In the genomic region with DNA sequence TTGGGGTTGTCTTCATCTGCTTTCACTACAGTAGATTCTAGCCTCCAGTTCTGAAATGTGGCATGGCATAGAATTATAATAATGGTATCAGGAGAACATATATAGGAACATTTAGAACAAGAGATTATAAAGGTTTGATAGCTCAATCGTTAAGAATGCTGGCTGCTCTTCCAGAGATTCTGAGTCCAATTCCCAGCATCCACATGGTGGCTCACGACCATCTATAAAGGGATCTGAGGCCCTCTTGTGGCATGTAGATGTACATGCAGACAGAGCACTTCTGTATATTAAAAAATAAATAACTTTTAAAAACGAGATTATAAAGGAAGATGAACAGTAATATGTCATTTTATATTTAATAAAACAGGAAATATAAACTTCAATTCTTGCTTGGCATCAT, we compare ENCODE assay signal across 14 mouse cellular contexts. TPM values are rescaled to one million over a fixed set of nuclear protein-coding genes. Genes with fewer than 3 reads are reported as not detected.
DNase-seq lines count a peak whose midpoint lies in the region; ATAC-seq and TF ChIP-seq lines count a peak whose summit lies in the region.
"Had no signal": no experiment of that assay in that cellular context is flagged by ENCODE, and none has a peak within 500 bp of the region (broad histone marks: within the 10 kb centered on the region; RNA-seq: fewer than 3 reads in every experiment).

No protein-coding gene starts in this region.

- no peak overlapping the region for H3K9ac ChIP-seq in heart, adult 2 months (ENCODE audit: low read depth, low read length)
- no peak overlapping the region for H3K9ac ChIP-seq in lung, embryonic 14.5 days

- no peaks in the 10 kb centered on the region for H3K27me3 ChIP-seq in heart, adult 2 months (ENCODE audit: control insufficient read depth, insufficient read depth, low read length)
- no peaks in the 10 kb centered on the region for H3K27me3 ChIP-seq in lung, embryonic 14.5 days (ENCODE audit: insufficient read depth, low read length)

- peak; percentile 65 for TF ChIP-seq CTCF in heart, adult 2 months (IDR thresholded peaks at IDR 0.05)
- peak; percentile 47 for TF ChIP-seq CTCF in lung, embryonic 14.5 days (IDR thresholded peaks at IDR 0.05; ENCODE audit: low read depth)

- intact Hi-C loops in heart, adult 2 months (cut with DNase I), result loop anchor here (2.0 kb wide), 1 partner anchor 19 kb away; a partner anchor contains a TSS

- TF ChIP-seq EP300 in heart, adult 2 months (IDR thresholded peaks at IDR 0.05; ENCODE audit: insufficient read depth, low read depth, low read length), result no peak

- H3K79me2 ChIP-seq in heart, adult 2 months (replicated peaks; ENCODE audit: control insufficient read depth, insufficient read depth, low read length), result no peaks in the 10 kb centered on the region; the same call in 1 of the 2 replicates

- H3K4me1 ChIP-seq in heart, adult 2 months (ENCODE audit: control insufficient read depth, insufficient read depth, low read length), result no peaks in the 10 kb centered on the region; the same call in 1 of the 2 replicates
- no peaks in the 10 kb centered on the region for H3K4me1 ChIP-seq in lung, embryonic 14.5 days (ENCODE audit: insufficient read depth)

- H3K4me2 ChIP-seq in lung, embryonic 14.5 days, result no peak overlapping the region

- H3K9me3 ChIP-seq in lung, embryonic 14.5 days (ENCODE audit: low read depth, low read length), result no peaks in the 10 kb centered on the region

- ATAC-seq in lung, embryonic 14.5 days (ENCODE audit: insufficient read depth), result no peak
- ATAC-seq in megakaryocyte-erythroid progenitor cell, adult 5-6 weeks (replicated peaks; ENCODE audit: low FRiP score, low TSS enrichment, poor library complexity, severe bottlenecking), result peak; percentile 55; the same call in 1 of the 2 replicates

- WGBS in heart, adult 2 months, result 36% methylated on average over 3 of the region's 3 CpGs
- 42% methylated on average over 3 of the region's 3 CpGs for WGBS in lung, embryonic 14.5 days

- TF ChIP-seq POLR2A in heart, adult 2 months (IDR thresholded peaks at IDR 0.05; ENCODE audit: insufficient read depth, low read depth, low read length), result no peak

- H3K27ac ChIP-seq in heart, adult 2 months, result no peak overlapping the region
- H3K27ac ChIP-seq in lung, embryonic 14.5 days (ENCODE audit: low read depth), result no peak overlapping the region

- no peak overlapping the region for H3K4me3 ChIP-seq in heart, adult 2 months
- no peak overlapping the region for H3K4me3 ChIP-seq in lung, embryonic 14.5 days (ENCODE audit: low read depth, low read length)
- H3K4me3 ChIP-seq: erythroblast, embryonic 14.5 days; myocyte had no signal

- peaks cover 5% of the 10 kb centered on the region; the same call in 1 of the 2 replicates for H3K36me3 ChIP-seq in heart, adult 2 months (ENCODE audit: control insufficient read depth, insufficient read depth, low read length)
- no peaks in the 10 kb centered on the region for H3K36me3 ChIP-seq in lung, embryonic 14.5 days (ENCODE audit: insufficient read depth)

- DNase-seq in heart, adult 2 months, result no peak
- no peak for DNase-seq in heart, adult 18-20 months
- DNase-seq in lung, embryonic 14.5 days, result no peak
- no peak for DNase-seq in lung, postnatal 14 days
- DNase-seq in R1 (ENCODE audit: low read depth, low spot score) (peak; percentile 43), MN1 (ENCODE audit: low spot score) (no peak)
- DNase-seq in urinary bladder, adult 2 months (ENCODE audit: low spot score), result no peak
- DNase-seq: adrenal gland, postnatal 25 days; cerebellum, adult 9-11 months; heart, postnatal 10 days; kidney, adult 11 months had no signal

RNA-seq across cellular contexts. Expression of a gene that starts 19.2 kb away (rescaled TPM):
- total RNA-seq in heart, adult 2 months (2021), result 10 to 100 TPM; 10.1 to 10.2 TPM
- polyA plus RNA-seq in heart, adult 2 months (2012; rRNA removed), result 13.2 and 18.8 TPM in 2 replicates
- total RNA-seq in heart, adult 18-20 months (2021), result 10 to 100 TPM in 1 of 2 experiments, 1 to 10 TPM in 1; 9.1 to 10.9 TPM
- polyA plus RNA-seq in lung, embryonic 14.5 days (2014; fragmentation: Nextera tagmentation; extraction: Ambion mirVana), result 42.2 and 44.2 TPM in 2 replicates
- 66.5 and 85.8 TPM in 2 replicates for total RNA-seq in megakaryocyte-erythroid progenitor cell, adult 5-6 weeks (2014; fragmentation: Nextera tagmentation)
- total RNA-seq in megakaryocyte-erythroid progenitor cell, adult 5-6 weeks (2017), result 44.4 and 50.3 TPM in 2 replicates
- polyA plus RNA-seq in urinary bladder, adult 2 months (2012; rRNA removed), result 20.4 and 21.0 TPM in 2 replicates

RNA-seq across cellular contexts. Expression of a gene that starts 19.4 kb away (rescaled TPM):
- under 1 TPM; 0.30 to 0.44 TPM for total RNA-seq in heart, adult 2 months (2021)
- 0.09 and 0.16 TPM in 2 replicates for polyA plus RNA-seq in heart, adult 2 months (2012; rRNA removed)
- total RNA-seq in heart, adult 18-20 months (2021), result under 1 TPM; 0.21 to 0.89 TPM
- polyA plus RNA-seq in lung, embryonic 14.5 days (2014; fragmentation: Nextera tagmentation; extraction: Ambion mirVana), result 20.7 and 22.2 TPM in 2 replicates
- 22.1 and 22.7 TPM in 2 replicates for total RNA-seq in megakaryocyte-erythroid progenitor cell, adult 5-6 weeks (2014; fragmentation: Nextera tagmentation)
- total RNA-seq in megakaryocyte-erythroid progenitor cell, adult 5-6 weeks (2017), result 25.2 and 25.9 TPM in 2 replicates
- polyA plus RNA-seq in urinary bladder, adult 2 months (2012; rRNA removed), result 0.66 and 0.77 TPM in 2 replicates

Comparison
In these comparisons a context has a peak if more than half of its experiments do, and no peak if none do; other contexts are left out.
1. RNA of a gene that starts 19.4 kb away (total RNA-seq): 22.1 to 25.9 TPM in megakaryocyte-erythroid progenitor cell, adult 5-6 weeks; 0.21 to 0.89 TPM in heart, adult 18-20 months and 0.30 to 0.44 TPM in heart, adult 2 months; every median in the first group is over 10 times any median in the second.